17 mouse cellular contexts compared by ENCODE assay signal in the genomic region with DNA sequence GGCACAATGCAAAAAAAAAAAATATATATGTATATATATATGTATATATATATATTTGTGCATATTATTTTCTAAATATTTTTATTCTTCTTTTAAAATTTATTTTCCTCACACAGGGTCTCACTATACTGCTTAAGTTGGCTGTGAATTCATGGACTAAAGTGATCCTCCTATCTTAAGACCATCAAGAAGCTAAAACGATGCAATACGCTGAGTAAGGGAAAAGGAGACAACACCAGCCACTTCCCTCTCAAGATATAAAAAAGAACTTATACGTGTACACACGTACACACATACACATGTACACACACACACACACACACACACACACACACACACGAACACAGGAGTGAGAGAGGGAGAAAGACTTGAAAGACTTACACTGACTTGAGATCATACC. TPM values are rescaled to one million over a fixed set of nuclear protein-coding genes. Genes with fewer than 3 reads are reported as not detected.
"Had no signal": no experiment of that assay in that cellular context is flagged by ENCODE, and none has a peak within 500 bp of the region (broad histone marks: within the 10 kb centered on the region; RNA-seq: fewer than 3 reads in every experiment).

No protein-coding gene starts in this region.

- H3K4me3 ChIP-seq: neural tube, embryonic 13.5 days; neural tube, embryonic 15.5 days; stomach, embryonic 15.5 days had no signal

- H3K4me2 ChIP-seq: neural tube, embryonic 13.5 days; neural tube, embryonic 15.5 days; stomach, embryonic 15.5 days had no signal

- H3K9me3 ChIP-seq: neural tube, embryonic 13.5 days; neural tube, embryonic 15.5 days; stomach, embryonic 15.5 days had no signal

- DNase-seq: retina, postnatal 1 day; right cerebral cortex, adult 18-20 months; right cerebral cortex, postnatal 14 days; right cerebral cortex, postnatal 25 days; right cerebral cortex, postnatal 4 days; spleen, adult 18-20 months; thymus, adult 18-20 months; thymus, adult 2 months; thymus, postnatal 14 days; thymus, postnatal 25 days; thymus, postnatal 36 days; thymus, postnatal 4 days had no signal

- H3K27ac ChIP-seq: neural tube, embryonic 13.5 days; neural tube, embryonic 15.5 days; stomach, embryonic 15.5 days; stomach, postnatal 0 days had no signal

- H3K4me1 ChIP-seq: neural tube, embryonic 13.5 days; neural tube, embryonic 15.5 days; stomach, embryonic 15.5 days had no signal

- H3K9ac ChIP-seq: neural tube, embryonic 13.5 days; neural tube, embryonic 15.5 days; stomach, embryonic 15.5 days had no signal

- H3K27me3 ChIP-seq: neural tube, embryonic 13.5 days; neural tube, embryonic 15.5 days; stomach, embryonic 15.5 days had no signal

RNA-seq across cellular contexts. Expression of a gene that starts 33.0 kb away (rescaled TPM):
- polyA plus RNA-seq: small intestine, adult 2 months had no signal
